Mouse (Mus musculus) cerebellum, adult 9-11 months (tissue): ENCODE data around the gene Rbsn.

ENCODE experiments used
- DNase-seq: peaks from one replicate; pipeline ENCODE4 v3.0.0; 2022

The Rbsn gene

GRCm38 (mm10) chr6:92214773-92215449 is at the start of gene Rbsn:
Gene Rbsn, minus strand, starts transcription at chr6:92214925.
- DNase-seq = peak; percentile 92

- DNase-seq = no peak
Measured at GRCm38 (mm10) chr6:92261162-92261843, 46.6 kb upstream of the Rbsn start.

DNA sequence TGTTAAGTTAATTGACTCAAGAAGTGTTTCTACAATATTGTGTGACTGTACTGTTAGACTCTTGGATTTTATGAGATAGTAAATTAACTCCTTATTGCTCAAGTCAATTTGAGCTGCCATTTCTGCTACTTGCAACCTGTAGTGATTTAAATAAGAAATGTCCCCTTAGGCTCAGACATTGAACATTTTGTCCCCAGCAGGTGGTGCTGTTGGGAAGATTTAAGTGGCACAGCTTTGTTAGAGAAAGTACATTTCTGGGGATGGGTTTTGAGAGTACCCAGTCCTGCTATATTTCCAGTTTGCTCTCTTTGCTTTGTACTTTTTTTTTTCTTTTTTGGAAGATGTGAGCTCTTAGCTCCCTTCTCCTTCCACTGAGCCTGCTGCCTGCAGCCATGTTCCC is 40.6 kb upstream of the Rbsn start:
- DNase-seq = no peak

- DNase-seq = no peak
Measured at GRCm38 (mm10) chr6:92253253-92253870, 38.6 kb upstream of the Rbsn start.

DNA sequence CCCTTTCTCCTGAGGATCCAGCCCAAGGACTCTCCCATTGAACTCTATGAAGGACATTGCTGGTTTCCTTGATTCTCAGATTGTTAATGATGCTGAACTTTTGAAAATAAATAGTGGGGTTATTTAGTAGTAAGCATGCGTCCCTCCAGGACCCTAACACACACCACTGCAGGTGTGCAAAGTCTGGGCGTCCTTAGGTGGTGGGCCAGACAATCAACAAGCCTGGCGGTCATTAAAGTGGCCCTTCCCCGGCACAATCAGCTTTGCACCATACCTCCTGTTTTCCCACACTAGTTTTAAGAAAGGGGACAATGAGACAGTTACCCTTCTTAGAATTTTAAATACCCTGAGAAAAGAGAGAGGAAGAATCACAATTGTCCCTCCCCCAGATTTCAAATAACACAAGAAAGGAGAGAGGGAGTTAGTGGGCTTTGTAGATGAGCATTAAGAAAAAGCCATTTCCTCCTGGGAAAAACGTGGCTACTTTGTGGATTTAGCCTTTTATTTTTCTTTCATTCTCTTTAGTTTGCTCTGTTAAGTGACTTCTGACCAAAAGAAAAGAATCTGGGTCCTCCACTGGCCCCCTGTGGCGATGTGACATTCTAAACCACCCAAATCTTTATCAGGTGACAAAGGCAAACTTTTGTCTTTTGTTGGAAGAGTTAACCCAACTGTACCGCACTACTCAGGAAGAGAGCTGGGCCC is 32.6 kb upstream of the Rbsn start:
- no peak for DNase-seq

DNA sequence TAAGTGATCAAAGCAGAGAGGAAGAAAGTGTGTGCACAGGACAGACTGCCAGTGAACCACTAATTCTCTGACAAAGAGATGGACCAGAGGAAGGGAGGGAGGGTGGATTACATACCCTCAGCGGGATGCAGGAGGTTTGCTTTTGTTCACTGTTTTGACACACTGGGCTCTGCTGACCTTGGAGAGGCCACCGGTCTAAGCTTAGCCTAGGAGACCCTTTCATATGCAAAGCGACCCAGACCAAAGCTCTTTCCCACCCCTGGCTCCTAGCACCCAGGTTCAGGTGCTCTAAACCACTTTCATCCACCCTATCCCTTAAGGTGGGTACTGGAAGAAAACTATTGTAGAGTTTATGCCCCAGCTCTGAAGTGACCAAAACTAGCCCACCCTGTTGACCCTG is 31.6 kb upstream of the Rbsn start:
- DNase-seq = no peak

DNA sequence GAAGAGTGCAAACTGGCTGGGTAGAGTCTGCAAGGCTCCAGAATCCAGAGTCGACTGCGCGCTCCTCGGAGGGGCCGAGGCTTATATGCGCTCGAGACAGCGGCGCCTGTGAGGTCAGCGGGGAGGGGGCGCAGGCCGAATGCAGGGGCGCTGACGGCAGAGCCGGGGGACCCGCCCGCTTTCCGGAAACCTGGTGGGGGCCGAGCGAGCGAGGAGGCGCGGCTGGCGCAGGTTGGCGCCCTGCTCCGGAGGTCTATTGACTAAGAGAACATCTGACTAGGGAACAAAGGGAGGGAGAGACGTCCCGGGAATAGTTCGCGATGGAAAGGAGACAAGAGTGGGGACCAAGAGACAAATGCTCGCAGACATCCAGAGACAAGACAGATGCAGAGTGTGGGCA is 29.9 kb upstream of the Rbsn start, which contains the start of gene Trh:
Gene Trh (minus strand): TSS at position 60 of the 400 bp plus-strand sequence.
- DNase-seq = no peak

GRCm38 (mm10) chr6:92241178-92241906 is 26.6 kb upstream of the Rbsn start:
- DNase-seq = peak; percentile 17

- DNase-seq = no peak
Measured at GRCm38 (mm10) chr6:92235036-92235435, 20.3 kb upstream of the Rbsn start.

GRCm38 (mm10) chr6:92231762-92232161 is 17.0 kb upstream of the Rbsn start:
- DNase-seq = no peak

- no peak for DNase-seq
Measured at GRCm38 (mm10) chr6:92231356-92231755, 16.6 kb upstream of the Rbsn start.

- DNase-seq = no peak
Measured at GRCm38 (mm10) chr6:92229586-92229985, 14.9 kb upstream of the Rbsn start.

- no peak for DNase-seq
Measured at GRCm38 (mm10) chr6:92229103-92229502, 14.4 kb upstream of the Rbsn start.

GRCm38 (mm10) chr6:92224981-92225380 is 10.3 kb upstream of the Rbsn start:
- DNase-seq = no peak

DNA sequence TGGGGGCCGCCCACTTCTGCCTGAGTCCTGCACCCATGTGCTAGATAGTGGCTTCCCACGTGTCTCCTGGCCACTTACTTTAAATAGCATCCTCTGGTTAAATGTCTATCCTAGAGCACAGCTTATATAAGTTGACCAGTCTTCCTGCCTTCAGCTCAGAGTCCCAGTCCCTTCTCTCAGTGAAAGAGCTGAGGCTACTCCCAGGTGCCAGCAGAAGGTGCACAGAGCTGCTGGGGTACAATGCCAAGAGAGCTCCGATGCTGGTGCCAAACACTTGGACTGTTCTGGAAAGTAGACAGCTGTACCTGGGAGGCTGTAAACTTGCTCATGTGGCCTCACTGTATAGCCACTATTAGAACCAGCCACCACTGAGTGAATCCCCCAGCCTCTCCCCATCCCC is 7.3 kb upstream of the Rbsn start:
- DNase-seq = no peak

- DNase-seq = no peak
Measured at GRCm38 (mm10) chr6:92221604-92222003, 6.9 kb upstream of the Rbsn start.

DNA sequence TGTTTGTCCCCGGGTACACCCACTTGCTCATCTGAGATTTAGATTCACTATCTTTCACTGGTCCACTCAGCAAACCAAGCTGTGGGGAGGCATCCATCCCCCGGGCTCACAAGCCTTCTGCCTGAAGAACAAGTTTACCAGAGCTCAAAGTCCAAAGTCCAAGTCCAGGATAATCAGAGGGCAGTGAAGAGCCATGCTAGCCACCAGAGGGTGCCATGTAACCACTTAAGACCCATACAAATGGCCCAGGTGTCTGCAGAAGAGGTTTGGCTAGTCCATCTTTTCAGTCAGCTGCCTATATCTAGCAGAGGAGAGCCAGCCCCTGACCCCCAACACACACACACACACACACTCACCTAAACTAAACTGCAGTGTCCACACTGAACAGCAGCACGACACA is 4.7 kb upstream of the Rbsn start:
- DNase-seq = no peak

- DNase-seq = no peak
Measured at GRCm38 (mm10) chr6:92214055-92214772, 511 bp downstream of the Rbsn start.

DNA sequence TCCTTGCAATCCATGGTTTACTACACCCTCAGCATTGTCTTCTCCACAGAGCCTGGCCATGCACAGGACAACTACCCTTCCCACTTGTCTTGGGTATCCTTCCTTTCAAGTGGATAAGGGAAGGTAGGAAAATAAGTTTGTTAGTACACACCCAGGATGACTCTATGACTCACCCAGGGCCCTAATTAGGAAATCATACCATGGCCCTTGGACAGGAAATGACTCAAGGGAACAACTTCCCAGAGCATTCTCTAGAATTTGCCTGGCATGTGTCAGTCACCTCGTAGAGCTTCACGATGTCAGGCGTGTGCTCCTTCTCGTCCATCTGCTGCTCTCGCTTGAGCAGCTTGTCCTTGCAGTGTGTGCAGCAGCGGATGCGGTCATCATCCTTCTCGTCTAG is 15.3 kb downstream of the Rbsn start:
- no peak for DNase-seq

GRCm38 (mm10) chr6:92184178-92184577 is 30.5 kb downstream of the Rbsn start:
- peak; percentile 27 for DNase-seq

- DNase-seq = peak; percentile 73
Measured at GRCm38 (mm10) chr6:92183621-92184131, 31.0 kb downstream of the Rbsn start, which contains the start of gene Mrps25. Gene Mrps25, minus strand, starts transcription at chr6:92184033.

- DNase-seq = no peak
Measured at GRCm38 (mm10) chr6:92176450-92176849, 38.3 kb downstream of the Rbsn start.
